Mouse (Mus musculus) CH12.LX (cell line): ENCODE data around the gene Srrt. TPM values are rescaled to one million over a fixed set of nuclear protein-coding genes. Genes with fewer than 3 reads are reported as not detected.

Experiments used
- DNase-seq: peaks from one replicate; pipeline ENCODE4 v3.0.0-alpha.2; 2013; ENCODE audit errors: extremely low read depth
- H3K27ac ChIP-seq: 2 replicates; pipeline ENCODE4 v1.5.1; 2012; ENCODE audit warnings: low read depth, mild to moderate bottlenecking, control low read depth, moderate library complexity; ENCODE audit not compliant: insufficient read depth
- H3K27me3 ChIP-seq: replicated peaks from 2 replicates; pipeline ENCODE3; 2012; ENCODE audit warnings: inconsistent platforms
- H3K36me3 ChIP-seq, 2 experiments: replicated peaks in 1 of 2; 2 replicates each; pipeline versions ENCODE3 to v1.6.1; 2012; ENCODE audit warnings: inconsistent platforms in 1 of 2, low read length in 1 of 2, mild to moderate bottlenecking in 1 of 2, mixed read lengths in 1 of 2, moderate library complexity in 1 of 2; ENCODE audit not compliant: control insufficient read depth in 1 of 2, insufficient read depth in 1 of 2
- H3K4me1 ChIP-seq, 2 experiments: 2 replicates each; pipeline ENCODE4 v1.6.1; 2012; ENCODE audit warnings: inconsistent platforms in 1 of 2, moderate library complexity in 1 of 2; ENCODE audit not compliant: insufficient read depth in 2 of 2, control insufficient read depth in 1 of 2
- H3K4me2 ChIP-seq: 2 replicates; pipeline ENCODE4 v1.6.1; 2012; ENCODE audit warnings: low read depth, mild to moderate bottlenecking, control low read depth; ENCODE audit not compliant: poor library complexity, insufficient read depth, severe bottlenecking
- H3K4me3 ChIP-seq, 3 experiments: fragments of 150-350 bp in 1 of 3; sonication (generic) in 1 of 3; replicated peaks in 1 of 3; 2 replicates each; pipeline versions ENCODE3 to v1.5.1; 2011 to 2012; ENCODE audit warnings: low read depth in 2 of 3, low read length in 2 of 3, mild to moderate bottlenecking in 2 of 3, moderate library complexity in 2 of 3, control low read depth in 1 of 3, improper control_type of control experiment in 1 of 3, inconsistent platforms in 1 of 3, mixed read lengths in 1 of 3; ENCODE audit not compliant: poor library complexity in 1 of 3
- H3K79me2 ChIP-seq: replicated peaks from 2 replicates; pipeline ENCODE4 v1.6.1; 2012; ENCODE audit warnings: mild to moderate bottlenecking, moderate library complexity; ENCODE audit not compliant: control insufficient read depth, poor library complexity, insufficient read depth, severe bottlenecking; ENCODE audit errors: extremely low read depth
- H3K9ac ChIP-seq: 2 replicates; pipeline ENCODE4 v1.6.1; 2012; ENCODE audit warnings: low read depth, mild to moderate bottlenecking, control low read depth, moderate library complexity; ENCODE audit not compliant: insufficient read depth
- H3K9me3 ChIP-seq: replicated peaks from 2 replicates; pipeline ENCODE3; 2012; ENCODE audit warnings: low read length, inconsistent platforms, mixed read lengths
- BHLHE40 ChIP-seq: IDR thresholded peaks from 2 replicates; pipeline ENCODE4 v1.6.1; 2011; ENCODE audit warnings: mild to moderate bottlenecking, low read depth, low read length, improper control_type of control experiment
- CTCF ChIP-seq, 2 experiments: IDR thresholded peaks in 1 of 2; conservative IDR thresholded peaks in 1 of 2; 2 replicates each; pipeline ENCODE4 v1.5.1; 2011 to 2012; ENCODE audit warnings: low read depth in 2 of 2, low read length in 2 of 2, improper control_type of control experiment in 1 of 2, inconsistent platforms in 1 of 2, mild to moderate bottlenecking in 1 of 2, moderate library complexity in 1 of 2
- E2F4 ChIP-seq: IDR thresholded peaks from 2 replicates; pipeline ENCODE4 v1.6.1; 2011; ENCODE audit warnings: low read depth, low read length, improper control_type of control experiment; ENCODE audit not compliant: insufficient replicate concordance
- EP300 ChIP-seq: IDR thresholded peaks from 2 replicates; pipeline ENCODE4 v1.6.1; 2011; ENCODE audit warnings: low read length, improper control_type of control experiment
- ETS1 ChIP-seq: conservative IDR thresholded peaks from 2 replicates; pipeline ENCODE4 v1.6.1; 2012; ENCODE audit warnings: low read depth, mild to moderate bottlenecking, inconsistent platforms, low read length, improper control_type of control experiment, moderate library complexity
- GABPA ChIP-seq: IDR thresholded peaks from 2 replicates; pipeline ENCODE4 v1.6.1; 2012; ENCODE audit warnings: low read depth, low read length, improper control_type of control experiment, inconsistent platforms; ENCODE audit not compliant: insufficient replicate concordance
- JUND ChIP-seq: conservative IDR thresholded peaks from 2 replicates; pipeline ENCODE4 v1.6.1; 2011; ENCODE audit warnings: low read depth, low read length, improper control_type of control experiment
- KAT2A ChIP-seq: IDR thresholded peaks from 2 replicates; pipeline ENCODE4 v1.6.1; 2012; ENCODE audit warnings: low read length, improper control_type of control experiment, inconsistent platforms; ENCODE audit not compliant: insufficient replicate concordance
- MAZ ChIP-seq: IDR thresholded peaks from 2 replicates; pipeline ENCODE4 v1.6.1; 2012; ENCODE audit warnings: low read depth, mild to moderate bottlenecking, inconsistent platforms, low read length, improper control_type of control experiment, moderate library complexity
- NELFE ChIP-seq: IDR thresholded peaks from 2 replicates; pipeline ENCODE4 v1.6.1; 2011; ENCODE audit warnings: low read depth, low read length, improper control_type of control experiment
- NRF1 ChIP-seq: IDR thresholded peaks from 2 replicates; pipeline ENCODE4 v1.6.1; 2014; ENCODE audit warnings: low read depth, mild to moderate bottlenecking, inconsistent platforms, low read length, improper control_type of control experiment, moderate library complexity
- POLR2AphosphoS2 ChIP-seq: IDR thresholded peaks from 2 replicates; pipeline ENCODE4 v1.6.1; 2011; ENCODE audit warnings: low read depth, low read length, improper control_type of control experiment
- SMC3 ChIP-seq: IDR thresholded peaks from 2 replicates; pipeline ENCODE4 v1.6.1; 2011; ENCODE audit warnings: low read depth, low read length, improper control_type of control experiment
- TBP ChIP-seq: conservative IDR thresholded peaks from 2 replicates; pipeline ENCODE4 v1.6.1; 2011; ENCODE audit warnings: low read depth, low read length, improper control_type of control experiment
- USF1 ChIP-seq: IDR thresholded peaks from 2 replicates; pipeline ENCODE4 v1.6.1; 2014; ENCODE audit warnings: low read depth, mild to moderate bottlenecking, inconsistent platforms, low read length, improper control_type of control experiment
- ZKSCAN1 ChIP-seq: IDR thresholded peaks from 2 replicates; pipeline ENCODE4 v1.6.1; 2012; ENCODE audit warnings: low read depth, inconsistent platforms, low read length, improper control_type of control experiment, borderline replicate concordance
- ZNF384 ChIP-seq: IDR thresholded peaks from 2 replicates; pipeline ENCODE4 v1.6.1; 2012; ENCODE audit warnings: low read depth, low read length, improper control_type of control experiment, inconsistent platforms
- dilution Hi-C: fragments of 300-500 bp; cut with MboI; formaldehyde crosslinking; loops from 2 replicates; pipeline ENCODE4 v1.14.3; 2020; ENCODE audit warnings: low sequenced_read_pairs; ENCODE audit not compliant: extremely low pct_unique_long_range_greater_than_20kb, extremely low pct_ligation_motif_present
- in situ Hi-C: fragments of 300-500 bp; cut with MboI; formaldehyde crosslinking; loops from 3 replicates; pipeline ENCODE4 v1.14.3; 2019; ENCODE audit warnings: low sequenced_read_pairs, low pct_ligation_motif_present, low pct_unique_long_range_greater_than_20kb, mixed read lengths
- polyA plus RNA-seq: library from polyadenylated mRNA; unstranded; fragments of >175 nt; gene quantifications from 2 replicates; pipeline ENCODE4 v1.2.1, GENCODE M21; 2012; ENCODE audit warnings: low read depth; ENCODE audit not compliant: insufficient read length
- total RNA-seq, 2 experiments: library from RNA; depleted of rRNA; stranded (reverse); fragments of 300-350 nt in 1 of 2; fragments of >200 nt in 1 of 2; gene quantifications; 2 replicates each; pipeline ENCODE4 v1.2.3; 2012 to 2014

Srrt gene
- total and polyA plus RNA-seq, 3 experiments = 148 to 493 (median 165) TPM

- H3K36me3 ChIP-seq = no peaks in the 10 kb centered on the region
- peaks cover 35% of the 10 kb centered on the region for H3K27me3 ChIP-seq
- dilution Hi-C loops = no loop called here
- no peaks in the 10 kb centered on the region for H3K79me2 ChIP-seq
- TF ChIP-seq E2F4 = no peak
- no peak for TF ChIP-seq EP300
- in situ Hi-C loops = no loop called here
- DNase-seq = no peak
- H3K9ac ChIP-seq = no peak overlapping the region
- H3K4me3 ChIP-seq = no peak overlapping the region
- H3K27ac ChIP-seq = no peak overlapping the region
- peaks cover 6% of the 10 kb centered on the region for H3K9me3 ChIP-seq
- H3K4me2 ChIP-seq = no peak overlapping the region
- peaks cover 6 to 38% of the 10 kb centered on the region in 2 experiments; a peak in 3 of 4 replicates for H3K4me1 ChIP-seq
These were observed 39.5 kb upstream of the Srrt start for GRCm38 (mm10) chr5:137346983-137347382.

- H3K4me1 ChIP-seq = peaks cover 4 to 37% of the 10 kb centered on the region in 2 experiments; a peak in 2 of 4 replicates
- H3K4me2 ChIP-seq = no peak overlapping the region
- no peak overlapping the region for H3K9ac ChIP-seq
- peaks cover 29% of the 10 kb centered on the region for H3K27me3 ChIP-seq
- H3K79me2 ChIP-seq = no peaks in the 10 kb centered on the region
- in situ Hi-C loops = no loop called here
- H3K36me3 ChIP-seq = no peaks in the 10 kb centered on the region
- no peak overlapping the region for H3K4me3 ChIP-seq
- H3K27ac ChIP-seq = no peak overlapping the region
- dilution Hi-C loops = no loop called here
- DNase-seq = no peak
- peaks cover 6% of the 10 kb centered on the region for H3K9me3 ChIP-seq
- no peak for TF ChIP-seq NRF1
- no peak for TF ChIP-seq NELFE
- TF ChIP-seq BHLHE40 = no peak
- no peak for TF ChIP-seq POLR2AphosphoS2
These were observed 38.9 kb upstream of the Srrt start for GRCm38 (mm10) chr5:137346388-137346787.

- Histone ChIP-seq H3K27me3 (peaks cover 26% of the 10 kb centered on the region), H3K79me2 (no peaks in the 10 kb centered on the region), H3K9ac (no peak overlapping the region), H3K4me2 (peak overlapping the region; percentile 24; the same call in 1 of the 2 replicates), H3K36me3 (no peaks in the 10 kb centered on the region), H3K4me1 (peaks cover 4 to 37% of the 10 kb centered on the region in 2 experiments; a peak in 2 of 4 replicates), H3K4me3 (no peak overlapping the region), H3K27ac (no peak overlapping the region), H3K9me3 (peaks cover 6% of the 10 kb centered on the region)
- in situ Hi-C loops (no loop called here), dilution Hi-C loops (no loop called here)
- no peak for TF ChIP-seq TBP
- no peak for TF ChIP-seq NRF1
- no peak for TF ChIP-seq E2F4
- no peak for TF ChIP-seq USF1
- TF ChIP-seq GABPA = no peak
- no peak for TF ChIP-seq ZNF384
- no peak for TF ChIP-seq ETS1
- TF ChIP-seq SMC3 = no peak
- no peak for TF ChIP-seq NELFE
- TF ChIP-seq CTCF (conservative IDR thresholded peaks at IDR 0.05 in 1 of 2, IDR thresholded peaks at IDR 0.05 in 1 of 2; ENCODE audit: low read depth in 2 of 2, low read length in 2 of 2) = no peak
- TF ChIP-seq KAT2A = no peak
- no peak for TF ChIP-seq JUND
- no peak for TF ChIP-seq POLR2AphosphoS2
- no peak for TF ChIP-seq ZKSCAN1
- no peak for TF ChIP-seq MAZ
- DNase-seq = peak; percentile 7
These were observed 38.3 kb upstream of the Srrt start for GRCm38 (mm10) chr5:137345821-137346220.
